Mouse (Mus musculus) adipose tissue, adult 10 weeks (tissue): Measurements from ENCODE around the gene Zfp534. TPM values are rescaled to one million over a fixed set of nuclear protein-coding genes. Genes with fewer than 3 reads are reported as not detected.

Experiments
- polyA plus RNA-seq: library from polyadenylated mRNA; stranded (reverse); fragments of 350-450 nt; fragmentation: Illumina TruSeq; extraction: RNeasy Lipid Tissue Mini Kit (QIAGEN cat#74804); gene quantifications from one replicate; pipeline ENCODE4 v1.2.3, GENCODE M21; 2014; ENCODE audit warnings: low read depth, low replicate concordance

Zfp534 gene
- not detected for polyA plus RNA-seq

DNA sequence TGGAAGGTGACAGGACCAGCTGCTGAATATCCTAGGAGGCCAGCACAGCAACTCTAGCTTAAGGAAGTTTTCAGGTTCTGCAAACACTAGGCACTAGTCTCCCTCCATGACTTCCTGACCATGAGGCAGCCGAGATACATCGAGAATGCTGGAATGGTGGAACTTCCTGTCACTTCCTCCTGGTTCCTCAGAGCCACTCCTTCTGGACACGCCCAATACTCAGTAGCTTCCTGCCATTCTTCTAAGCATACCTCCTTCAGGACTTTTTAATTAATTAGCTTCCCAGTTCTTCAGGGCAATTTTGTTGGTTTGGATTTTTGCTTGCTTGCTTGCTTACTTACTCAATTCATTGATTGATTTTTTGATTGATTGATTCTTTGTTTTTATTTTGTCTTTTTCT lies at the start of gene Zfp534:
Gene Zfp534, minus strand, starts transcription at position 101 of the 400 bp plus-strand sequence.

DNA sequence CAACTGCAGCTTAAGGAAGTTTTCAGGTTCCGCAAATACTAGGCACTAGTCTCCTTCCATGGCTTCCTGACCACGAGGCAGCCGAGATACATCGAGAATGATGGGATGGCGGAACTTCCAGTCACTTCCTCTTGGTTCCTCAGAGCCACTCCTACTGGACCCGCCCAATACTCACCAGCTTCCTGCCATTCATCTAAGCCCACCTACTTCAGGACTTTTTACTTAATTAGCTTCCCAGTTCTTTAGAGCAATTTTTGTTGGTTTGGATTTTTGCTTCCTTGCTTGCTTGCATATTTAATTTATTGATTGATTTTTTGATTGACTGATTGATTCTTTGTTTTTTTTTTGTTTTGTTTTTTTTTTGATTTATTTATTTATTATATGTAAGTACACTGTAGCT lies 59.9 kb downstream of the Zfp534 start, which contains the start of gene Zfp979:
Gene Zfp979, minus strand, starts transcription at position 101 of the 400 bp plus-strand sequence.

Other genes starting within 250 kb of the Zfp534 start
- 6.5 TPM for gene Zfp982, start 210.1 kb downstream of the Zfp534 start, polyA plus RNA-seq
- 0.17 TPM for gene Gm16503, start 162.3 kb downstream of the Zfp534 start, polyA plus RNA-seq
- gene Zfp985, start 149.3 kb downstream of the Zfp534 start, polyA plus RNA-seq = 0.87 TPM
- gene Zfp979, start 60.0 kb downstream of the Zfp534 start, polyA plus RNA-seq = 5.0 TPM
- 12.5 TPM for gene Zfp984, start 107.2 kb upstream of the Zfp534 start, polyA plus RNA-seq
- 8.4 TPM for gene Zfp933, start 145.8 kb upstream of the Zfp534 start, polyA plus RNA-seq
- 29.2 TPM for gene Miip, start 166.3 kb upstream of the Zfp534 start, polyA plus RNA-seq
- 5.2 TPM for gene Fv1, start 166.4 kb upstream of the Zfp534 start, polyA plus RNA-seq
- 58.7 TPM for gene Mfn2, start 202.2 kb upstream of the Zfp534 start, polyA plus RNA-seq
- gene Plod1, start 234.2 kb upstream of the Zfp534 start, polyA plus RNA-seq = 41.0 TPM
- gene 2510039O18Rik, start 238.3 kb upstream of the Zfp534 start, polyA plus RNA-seq = 34.5 TPM